Mouse (Mus musculus): ENCODE data around the gene Wdr3. TPM values are rescaled to one million over a fixed set of nuclear protein-coding genes. Genes with fewer than 3 reads are reported as not detected.
A peak's percentile ranks its signal among the peaks of the same experiment; 100 is the strongest.

Gene Wdr3
- total RNA-seq (2021) = 10 to 100 TPM; 17.9 to 26.0 TPM

DNA sequence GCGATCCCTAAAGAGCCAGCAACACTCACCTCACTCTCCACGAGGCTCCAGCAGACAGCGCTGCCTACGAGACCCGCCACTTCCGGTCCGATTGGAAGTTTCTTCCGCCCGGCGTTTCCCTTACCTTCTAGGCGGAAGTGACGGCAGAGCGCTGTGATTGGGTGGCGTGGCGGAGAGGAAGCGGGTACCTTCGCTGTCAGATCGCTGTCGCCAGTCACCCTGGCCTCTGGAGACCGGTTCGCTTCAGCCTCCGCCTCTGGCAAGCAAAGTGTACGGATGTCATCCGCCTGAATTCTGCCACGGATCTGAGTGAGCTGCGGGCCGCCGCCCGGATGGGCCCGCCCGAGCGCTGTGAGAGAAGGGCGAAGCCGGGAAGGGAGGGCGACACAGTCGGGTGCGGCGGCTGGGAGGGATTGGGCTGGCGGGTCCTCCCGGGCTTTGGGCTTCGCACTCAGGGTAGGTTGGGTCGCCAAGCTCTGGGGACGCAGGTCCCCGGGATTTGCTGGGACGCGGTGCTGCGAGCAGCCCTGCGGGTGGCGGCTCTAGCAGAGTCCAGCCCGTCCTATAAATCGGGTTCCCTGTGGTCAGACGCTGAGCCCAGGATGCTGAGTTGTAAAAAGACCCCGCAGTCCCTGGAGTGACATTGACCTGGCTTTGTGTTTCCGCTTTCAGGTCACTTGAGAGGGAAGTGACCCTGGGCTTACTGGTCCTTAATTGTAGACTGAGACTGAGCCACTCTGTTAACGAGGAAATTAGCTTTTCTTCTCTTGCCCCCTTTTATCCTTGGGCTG is at the start of gene Wdr3, which contains the start of gene Gdap2:
TSS of gene Wdr3 (minus strand) at position 93 of the 791 bp plus-strand sequence.
TSS of gene Gdap2 (plus strand) at position 67 of the 791 bp plus-strand sequence.
- DNase-seq (ENCODE audit: low spot score in 2 of 2) = peak; percentile 95 to 97
- intact Hi-C loops (cut with DNase I) = no loop called here

DNA sequence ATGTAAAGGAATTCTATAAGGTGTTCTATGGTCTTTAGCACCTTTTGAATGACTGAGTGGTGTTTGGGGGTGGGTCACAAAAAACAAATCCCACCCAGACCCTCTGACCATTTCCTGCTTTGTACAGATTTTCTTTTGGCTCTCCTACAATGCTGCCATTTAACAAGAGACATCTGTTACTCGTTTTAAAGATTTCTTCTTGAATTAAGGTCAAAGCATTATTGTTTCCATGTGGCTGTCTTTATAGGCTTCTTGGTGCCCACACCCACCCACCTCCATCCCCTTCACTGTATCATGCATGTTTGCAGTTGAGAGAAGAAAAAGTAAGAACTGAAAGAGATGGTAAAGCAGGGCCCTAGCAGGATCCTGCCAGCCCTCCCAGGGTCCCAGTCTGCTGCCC is 44.8 kb upstream of the Wdr3 start:
- no peak for DNase-seq (ENCODE audit: low spot score in 2 of 2)
- intact Hi-C loops (cut with DNase I) = no loop called here

DNA sequence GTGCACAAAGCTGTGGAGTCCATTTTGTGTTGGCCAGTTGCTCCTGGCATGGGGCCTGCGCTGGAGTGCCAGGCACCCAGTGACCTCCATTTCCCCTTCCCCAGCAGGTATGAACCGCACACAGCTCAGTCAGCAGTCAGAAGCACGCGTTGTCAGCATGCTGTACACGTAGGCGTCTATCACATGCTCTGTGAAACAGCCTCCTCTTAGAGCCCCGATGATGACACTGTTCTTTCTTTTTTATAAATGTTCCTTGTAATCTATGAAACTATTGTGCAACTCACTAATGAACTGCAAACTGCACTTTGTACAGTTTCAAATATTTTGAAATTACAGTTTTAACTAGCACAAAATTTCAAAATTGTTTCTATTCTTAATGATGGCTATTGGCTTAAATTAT is 39.3 kb upstream of the Wdr3 start:
- DNase-seq (ENCODE audit: low spot score in 2 of 2) = no peak
- intact Hi-C loops (cut with DNase I) = no loop called here

DNA sequence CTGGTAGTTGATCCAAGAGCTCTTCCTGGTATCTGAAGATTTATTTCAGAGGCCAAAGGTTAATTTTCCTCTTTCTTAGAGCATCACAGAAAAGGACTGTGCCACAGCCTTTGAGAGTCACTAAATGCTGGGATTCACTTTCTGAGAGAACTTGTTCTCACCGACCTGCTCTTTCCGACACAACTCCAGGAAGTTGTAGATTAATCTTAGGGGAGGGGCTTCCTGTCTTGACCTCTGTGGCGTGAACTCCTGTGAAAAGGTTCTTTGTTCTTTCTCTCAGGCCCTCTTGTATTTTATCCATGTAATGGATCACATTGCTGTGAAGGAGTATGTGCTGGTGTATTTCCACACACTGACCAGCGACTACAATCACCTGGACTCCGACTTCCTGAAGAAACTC is 32.0 kb upstream of the Wdr3 start:
- DNase-seq (ENCODE audit: low spot score in 2 of 2) = no peak
- intact Hi-C loops (cut with DNase I) = loop anchor here (5.0 kb wide), 1 partner anchor 373 kb away; no protein-coding TSS in a partner anchor

DNA sequence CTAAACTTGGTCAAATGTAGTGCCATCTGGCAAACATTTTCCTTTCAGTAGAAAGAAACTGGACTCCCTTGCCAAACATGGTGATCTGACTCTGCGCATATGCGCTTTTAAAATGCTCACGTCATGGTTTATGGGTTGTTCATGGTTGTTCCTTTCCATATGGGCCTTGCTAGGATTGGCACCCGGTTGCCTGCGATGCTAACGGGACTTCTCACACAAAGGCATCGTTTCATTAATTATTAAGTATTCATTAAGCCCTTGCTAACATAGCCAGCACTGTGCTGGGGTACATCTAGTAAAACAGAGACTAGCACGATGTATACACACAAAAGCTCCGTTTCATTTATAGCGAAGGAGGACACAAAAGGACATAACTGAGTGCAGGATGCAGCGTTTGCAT is 27.7 kb upstream of the Wdr3 start:
- no peak for DNase-seq (ENCODE audit: low spot score in 2 of 2)
- intact Hi-C loops (cut with DNase I) = loop anchor here (5.0 to 10.0 kb wide), 3 partner anchors 367 to 495 kb away; partner anchors contain the start of gene Man1a2

DNA sequence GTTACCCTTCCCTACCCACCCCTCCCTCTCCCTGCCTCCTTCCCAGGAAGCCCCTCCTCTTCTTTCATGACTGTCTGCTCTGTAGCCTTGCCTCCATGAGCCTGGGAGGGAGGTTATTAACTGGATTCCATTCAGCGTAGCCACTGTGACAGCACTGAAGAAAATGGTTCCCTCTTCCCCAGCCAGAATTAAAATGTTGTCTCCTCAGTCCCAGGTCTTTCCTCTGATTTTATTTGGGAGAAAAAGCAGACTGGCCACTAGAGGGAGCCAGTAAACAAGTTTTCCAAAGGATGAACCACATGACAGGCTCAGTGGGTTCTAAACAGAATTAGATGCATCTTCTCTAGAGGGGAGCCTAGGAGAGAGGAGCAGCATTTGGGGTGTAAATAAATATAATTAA is 27.2 kb upstream of the Wdr3 start:
- intact Hi-C loops (cut with DNase I) = loop anchor here (5.0 to 10.0 kb wide), 2 partner anchors 368 to 495 kb away; partner anchors contain the start of gene Man1a2
- peak; percentile 73 to 89 for DNase-seq (ENCODE audit: low spot score in 2 of 2)

DNA sequence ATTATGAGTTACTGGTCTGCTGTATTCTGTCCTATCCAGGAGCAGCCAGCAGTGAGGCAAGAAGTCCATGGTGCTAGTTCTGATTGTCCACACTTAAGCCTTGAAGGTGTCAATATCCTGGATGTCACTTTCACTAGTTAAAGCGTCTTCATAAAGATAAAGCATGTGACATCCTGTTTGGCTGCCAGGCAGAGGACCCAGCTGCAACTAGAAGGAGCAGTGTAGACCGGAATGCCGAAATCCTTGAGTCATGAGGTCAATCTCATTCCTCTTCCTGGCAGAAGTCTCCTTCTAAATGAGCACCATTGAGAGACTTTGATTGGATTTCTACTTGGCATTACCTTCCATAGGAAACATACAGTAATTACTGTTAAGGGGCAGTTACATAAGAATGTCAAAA is 18.3 kb upstream of the Wdr3 start:
- intact Hi-C loops (cut with DNase I) = loop anchor here (10.0 kb wide), 1 partner anchor 504 kb away; the partner anchor contains the start of gene Man1a2
- no peak for DNase-seq (ENCODE audit: low spot score in 2 of 2)

DNA sequence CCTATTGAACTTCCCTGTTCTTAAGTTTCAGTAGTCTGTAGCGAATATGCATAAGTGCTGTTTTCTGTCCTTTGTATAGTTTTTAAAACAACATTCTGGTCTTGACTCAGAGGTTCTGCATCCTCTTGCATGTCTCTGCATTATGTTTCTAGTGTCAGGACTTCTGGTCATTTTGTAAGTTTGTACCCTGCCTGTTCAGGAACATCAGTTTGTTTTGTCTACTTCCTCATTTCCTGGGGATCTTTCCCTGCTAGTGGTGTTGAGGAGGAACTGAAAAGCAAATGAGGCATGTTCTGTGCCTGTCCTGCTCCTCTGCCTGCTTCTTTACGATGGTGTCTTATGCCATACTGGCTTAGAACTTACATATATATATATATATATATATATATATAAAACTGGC is 13.8 kb upstream of the Wdr3 start:
- intact Hi-C loops (cut with DNase I) = no loop called here
- no peak for DNase-seq (ENCODE audit: low spot score in 2 of 2)

DNA sequence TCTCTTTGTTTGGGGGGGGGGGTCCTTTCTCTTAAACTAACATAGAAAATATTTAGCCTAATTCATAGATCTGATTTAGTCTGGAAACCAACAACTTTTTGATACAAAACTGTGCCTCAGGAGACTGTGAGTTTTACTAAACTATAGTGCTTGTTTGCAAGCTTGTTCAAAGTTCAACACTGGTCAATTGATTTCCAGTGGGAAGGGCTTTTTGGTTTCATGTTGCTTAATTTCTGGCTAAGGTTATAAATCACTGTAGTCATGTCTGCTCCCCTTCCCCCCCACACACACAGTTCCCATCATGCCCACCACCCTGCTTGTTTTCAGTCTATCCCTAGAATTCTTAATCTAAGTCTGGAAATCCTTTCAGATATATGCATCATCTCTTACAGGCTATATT is 2.8 kb upstream of the Wdr3 start:
- intact Hi-C loops (cut with DNase I) = no loop called here
- no peak for DNase-seq (ENCODE audit: low spot score in 2 of 2)

DNA sequence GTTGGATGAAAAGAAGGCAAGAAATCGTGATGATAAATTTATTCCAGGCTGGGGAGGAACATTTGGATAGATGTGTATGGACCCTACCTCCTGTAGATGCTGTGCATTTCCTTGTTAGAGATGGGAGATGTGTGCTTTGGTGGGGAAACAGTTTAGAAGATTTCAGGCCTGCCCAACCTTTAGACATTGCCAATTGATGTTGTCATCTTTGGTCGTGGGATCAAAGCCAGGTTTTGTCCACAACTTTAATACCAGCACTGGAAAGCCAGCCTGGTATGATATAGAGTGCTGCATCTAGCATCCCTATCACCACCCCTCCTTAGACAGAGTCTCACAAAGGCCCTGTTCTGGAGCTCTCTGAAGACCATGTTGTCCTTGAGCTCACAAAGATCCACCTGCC is 1.3 kb upstream of the Wdr3 start:
- intact Hi-C loops (cut with DNase I) = no loop called here
- DNase-seq (ENCODE audit: low spot score in 2 of 2) = no peak

DNA sequence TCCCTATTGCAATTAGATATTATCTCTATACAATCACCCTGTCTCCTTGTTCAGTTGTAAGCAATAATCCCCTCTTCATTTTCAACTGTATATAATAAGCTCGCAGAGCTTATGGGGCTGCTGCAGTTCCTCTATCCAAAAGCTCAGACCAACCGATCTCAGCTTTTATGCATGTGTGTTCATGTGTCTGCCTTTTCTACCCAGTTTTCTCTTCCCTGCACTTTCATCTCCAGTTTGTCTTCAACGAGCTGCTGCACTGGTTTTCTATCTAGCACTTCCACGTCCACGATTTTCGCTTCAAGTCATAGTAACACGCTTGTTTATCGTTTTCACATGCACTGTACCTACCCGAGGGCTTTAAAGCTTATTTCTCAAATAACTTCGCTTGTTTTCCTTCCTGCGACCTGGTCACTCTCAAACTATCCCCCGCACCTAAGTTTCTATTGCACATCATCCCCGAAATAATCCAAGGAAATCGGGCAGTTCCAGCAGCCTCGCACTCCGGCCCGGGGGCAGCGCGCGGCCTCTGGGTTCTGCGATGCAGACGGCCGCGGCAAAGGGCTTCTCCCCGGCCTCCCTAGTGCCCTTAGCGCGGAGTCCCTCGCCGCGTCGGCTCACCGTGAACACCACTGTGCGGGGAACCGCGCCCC is 417 bp downstream of the Wdr3 start:
- no peak for DNase-seq (ENCODE audit: low spot score in 2 of 2)
- intact Hi-C loops (cut with DNase I) = no loop called here

DNA sequence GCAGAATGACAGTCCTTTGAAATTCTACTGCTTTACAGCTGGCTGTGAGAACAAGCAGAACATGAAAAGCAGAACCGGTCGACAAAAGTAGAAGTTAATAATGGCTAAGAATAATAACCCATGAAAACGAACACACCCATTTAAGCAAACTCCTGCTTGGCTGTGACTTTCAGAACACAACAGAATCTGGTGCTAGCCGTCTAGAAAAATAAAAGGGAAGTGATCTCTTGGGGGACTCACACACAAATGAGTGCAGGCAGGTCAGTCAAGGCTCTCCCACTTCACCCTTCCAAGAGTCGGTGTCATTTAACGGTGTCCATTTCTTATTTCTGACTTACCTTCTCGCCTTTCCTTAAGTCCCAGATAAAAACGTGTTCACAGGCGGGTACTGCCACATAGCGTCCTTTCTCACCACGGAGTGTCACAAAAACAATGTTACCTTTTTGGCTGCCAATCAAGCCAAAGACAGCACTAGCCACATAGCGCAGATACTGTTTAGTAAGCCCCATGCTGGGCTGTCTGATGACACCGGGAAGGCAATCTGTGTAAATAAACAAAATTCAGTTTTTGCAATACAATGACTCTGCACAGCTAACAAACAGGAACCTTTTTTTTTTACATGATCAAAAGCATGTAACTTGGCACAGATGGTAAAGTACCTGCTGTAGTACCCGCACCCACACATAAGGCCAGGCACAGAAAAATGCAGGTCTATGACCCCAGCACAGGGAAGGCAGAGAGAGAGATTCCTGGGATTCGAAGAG is 1.3 kb downstream of the Wdr3 start:
- intact Hi-C loops (cut with DNase I) = no loop called here
- no peak for DNase-seq (ENCODE audit: low spot score in 2 of 2)

DNA sequence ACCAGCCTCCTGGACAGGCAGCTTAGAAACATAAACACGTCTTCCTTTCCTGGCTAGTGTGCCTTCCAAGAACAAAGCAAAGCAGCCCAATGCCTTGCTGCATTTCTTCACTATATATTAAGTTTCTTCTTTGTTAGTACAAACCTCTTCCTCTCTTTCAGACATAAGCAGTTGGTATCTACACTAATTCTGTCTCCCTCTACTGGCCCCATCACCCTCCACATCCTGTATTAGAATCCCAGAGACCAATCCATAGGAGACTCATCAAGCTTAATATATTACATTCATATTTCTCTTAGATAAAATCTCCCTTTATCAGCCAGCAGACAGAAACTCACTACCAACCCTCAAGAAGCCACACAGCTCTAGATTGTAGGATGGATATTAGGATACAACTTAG is 39.8 kb downstream of the Wdr3 start:
- intact Hi-C loops (cut with DNase I) = no loop called here
- no peak for DNase-seq (ENCODE audit: low spot score in 2 of 2)

DNA sequence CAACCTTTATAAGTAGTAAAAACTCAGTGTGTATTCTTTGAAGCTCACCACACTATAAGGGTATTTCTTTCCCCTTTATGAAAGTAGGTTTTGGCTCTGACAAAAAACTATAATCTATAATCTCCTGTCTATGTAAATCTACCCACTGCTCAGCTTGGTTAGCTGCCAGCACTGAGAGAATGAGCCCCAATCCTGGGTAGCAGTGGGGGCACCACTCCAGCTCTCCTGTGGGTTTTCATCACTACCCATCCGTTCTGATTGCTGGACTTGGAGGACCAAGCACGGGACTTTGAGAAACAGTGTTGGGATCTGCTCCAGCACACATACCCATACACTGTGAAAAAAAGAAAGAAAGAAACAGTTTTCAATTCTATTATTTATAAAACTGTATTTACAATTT is 40.2 kb downstream of the Wdr3 start:
- no peak for DNase-seq (ENCODE audit: low spot score in 2 of 2)
- intact Hi-C loops (cut with DNase I) = no loop called here

DNA sequence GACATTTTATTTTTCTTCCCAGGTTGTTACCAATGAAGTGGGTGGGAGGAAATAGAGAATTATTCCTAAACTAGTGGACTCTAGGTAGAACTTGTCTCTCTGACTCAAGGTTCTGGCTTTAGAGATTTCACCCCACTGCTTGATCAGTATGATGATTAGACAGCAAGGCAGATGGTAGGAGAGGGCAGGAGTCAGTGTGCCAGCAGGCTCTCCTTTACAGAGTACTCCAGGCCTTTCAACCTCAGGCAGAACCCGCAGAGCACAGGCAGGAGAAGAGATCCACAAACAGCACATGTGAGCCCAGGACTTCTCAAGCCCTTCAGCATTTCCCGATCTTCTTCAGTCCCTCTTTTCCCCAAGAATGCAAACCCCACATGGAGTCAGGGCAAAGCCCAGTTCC is 43.5 kb downstream of the Wdr3 start:
- intact Hi-C loops (cut with DNase I) = no loop called here
- no peak for DNase-seq (ENCODE audit: low spot score in 2 of 2)

DNA sequence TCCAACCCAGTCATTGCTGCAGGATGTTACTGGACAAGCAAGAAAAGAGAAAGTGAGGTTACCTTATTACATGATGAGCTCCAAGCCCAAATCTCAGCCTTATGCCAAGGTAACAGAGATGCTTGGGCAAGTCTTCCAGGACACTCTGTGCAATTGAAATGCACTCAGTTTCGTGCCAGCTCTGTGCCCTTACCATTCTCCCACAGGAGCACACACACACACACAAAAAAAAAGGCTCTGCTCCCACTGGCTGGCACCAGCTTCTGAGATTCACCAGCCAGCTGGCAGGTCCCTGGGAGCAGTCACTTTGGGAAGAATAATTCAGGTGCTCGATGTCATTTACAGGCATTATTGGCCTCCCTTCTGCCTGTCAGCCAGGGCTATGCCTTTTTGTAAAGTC is 55.5 kb downstream of the Wdr3 start:
- intact Hi-C loops (cut with DNase I) = no loop called here
- no peak for DNase-seq (ENCODE audit: low spot score in 2 of 2)

DNA sequence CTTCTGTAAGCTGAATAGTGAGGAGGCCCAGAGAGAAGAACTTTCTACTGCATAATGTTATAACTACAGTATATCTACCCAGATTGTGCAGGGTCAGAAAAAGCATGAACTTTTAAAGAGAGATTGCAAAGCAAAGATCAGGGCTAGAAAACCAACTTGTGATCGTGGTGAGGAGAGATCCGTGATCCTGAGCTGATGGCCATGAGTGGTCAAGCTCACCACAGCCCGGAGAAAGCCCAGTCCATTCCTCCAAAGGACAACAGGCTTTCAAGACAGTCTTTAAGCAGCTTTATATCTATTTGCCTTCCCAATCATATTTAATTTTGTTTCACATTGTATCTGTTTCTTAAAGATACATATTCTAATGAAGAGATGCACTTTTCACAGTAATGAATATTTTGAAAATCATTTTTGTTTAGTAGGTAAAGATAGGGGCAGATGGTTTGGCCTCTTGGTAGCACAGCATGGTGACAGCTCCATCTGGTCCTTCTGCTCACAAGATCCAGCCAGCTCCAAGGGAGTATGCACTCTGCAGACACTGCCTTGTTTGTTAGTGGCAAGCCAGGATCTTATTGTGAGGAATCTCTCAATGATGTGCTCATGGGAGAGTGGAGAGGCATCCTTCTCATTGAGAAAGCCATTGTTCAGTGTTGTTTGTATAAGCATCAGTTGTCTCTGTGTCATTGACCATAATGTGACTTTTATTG is 59.7 kb downstream of the Wdr3 start:
- intact Hi-C loops (cut with DNase I) = no loop called here
- DNase-seq (ENCODE audit: low spot score in 2 of 2) = no peak

All from left cerebral cortex, postnatal 25 days (tissue).